Mouse (Mus musculus) testis, adult 2 months (tissue): ENCODE data around the gene Prkcb.

Experiments used
- CTCF ChIP-seq: fragments of 200-500 bp; IDR thresholded peaks from 2 replicates; pipeline ENCODE4 v1.5.1; 2012; ENCODE audit warnings: low read depth, mild to moderate bottlenecking, inconsistent platforms, low read length, moderate library complexity; ENCODE audit not compliant: control insufficient read depth, insufficient read depth, insufficient replicate concordance
- POLR2A ChIP-seq: fragments of 200-500 bp; IDR thresholded peaks from 2 replicates; pipeline ENCODE4 v1.6.1; 2012; ENCODE audit warnings: low read depth, mild to moderate bottlenecking, inconsistent platforms, low read length, moderate library complexity; ENCODE audit not compliant: control insufficient read depth

GRCm38 (mm10) chr7:122258521-122258920 is 30.0 kb upstream of the Prkcb start:
- TF ChIP-seq POLR2A (no peak), CTCF (no peak)
